Mouse (Mus musculus): ENCODE results near the gene Sfmbt1.

Gene Sfmbt1

DNA sequence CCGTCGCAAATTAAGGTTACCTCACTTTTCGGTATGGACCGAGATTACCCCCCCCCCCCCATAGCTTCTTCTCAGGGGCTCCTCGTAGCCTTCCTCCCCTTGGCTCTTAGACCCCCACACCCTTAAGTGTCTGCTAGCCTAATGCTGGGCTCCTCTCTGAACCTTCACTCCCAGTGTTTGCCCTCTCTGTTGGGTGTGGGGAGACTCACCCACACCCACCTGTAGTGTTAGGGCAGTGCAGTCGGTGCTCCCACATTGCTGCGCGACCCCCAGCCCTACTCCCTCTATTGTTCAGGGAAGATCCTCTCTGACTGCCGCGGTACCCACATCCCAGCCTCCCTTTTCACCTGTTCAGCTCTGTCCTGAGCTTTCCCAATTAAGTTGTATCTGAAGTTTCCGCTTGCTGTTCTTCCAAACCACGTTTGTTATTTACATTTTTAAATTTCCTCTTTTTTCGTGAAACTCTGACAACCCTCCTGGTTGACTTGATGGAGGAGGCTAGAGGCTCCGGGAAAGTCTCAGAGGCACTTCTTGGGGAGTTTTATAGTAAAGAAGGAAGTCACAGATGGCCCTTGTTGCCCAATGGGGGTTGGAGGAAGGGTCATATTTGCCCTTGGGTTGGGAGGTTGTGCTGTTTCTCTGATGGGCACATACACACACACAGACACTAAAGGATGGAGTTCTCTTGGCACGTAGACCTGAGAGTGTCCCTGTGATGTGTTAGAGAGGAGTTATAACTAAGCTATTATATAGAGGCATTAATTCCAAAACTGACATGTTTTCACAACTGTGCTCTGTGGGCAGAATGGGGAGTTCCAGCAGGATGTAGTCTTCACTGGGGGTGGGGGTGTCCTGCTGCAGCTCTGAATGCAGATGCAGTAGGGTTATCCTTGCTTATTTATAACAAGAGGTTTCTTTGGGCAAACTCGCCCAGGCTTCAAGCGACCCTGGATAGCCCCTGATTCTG, 111.8 kb downstream of the Sfmbt1 start:
- peak in 1 of 2 experiments; percentile 30 for DNase-seq (ENCODE audit: low spot score in 2 of 2)

DNA sequence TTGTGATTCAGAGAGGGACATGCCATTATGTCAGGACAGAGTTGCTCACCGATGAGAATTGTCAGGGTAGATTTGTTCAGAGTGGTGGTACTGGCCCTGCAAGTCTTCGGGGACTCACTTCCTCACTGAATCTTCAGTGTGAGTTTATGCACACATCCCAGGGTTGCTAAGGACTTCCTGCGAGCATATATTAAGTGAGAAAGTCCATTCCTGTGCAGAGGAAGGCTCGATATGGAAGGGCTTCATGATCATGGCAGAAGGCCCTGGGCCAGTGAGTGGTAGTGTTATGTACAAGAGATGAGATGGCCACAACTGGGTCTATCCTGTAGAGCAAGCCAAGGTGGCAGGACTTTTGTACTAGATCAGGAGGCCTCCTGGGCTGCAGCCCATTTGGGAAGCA, 112.8 kb downstream of the Sfmbt1 start:
- DNase-seq (ENCODE audit: low spot score in 2 of 2): peak in 1 of 2 experiments; percentile 16

DNA sequence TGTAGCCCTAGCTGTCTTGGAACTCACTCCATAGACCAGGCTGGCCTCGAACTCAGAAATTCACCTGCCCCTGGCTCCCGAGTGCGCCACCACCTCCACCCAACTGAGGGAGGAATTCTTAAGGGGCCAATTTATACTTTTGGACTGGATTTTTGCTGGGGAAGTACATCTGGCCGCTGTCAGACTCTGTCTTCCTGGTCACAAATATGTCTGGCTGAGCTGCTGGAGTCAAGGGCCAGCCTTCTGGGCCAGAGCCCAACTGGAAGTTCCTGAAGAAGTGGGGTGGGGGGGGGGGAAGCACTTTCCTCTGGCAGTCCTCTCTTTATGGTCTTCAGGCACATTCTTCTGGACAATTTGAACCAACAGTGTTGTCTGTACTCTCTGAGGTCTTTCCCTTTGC, 113.4 kb downstream of the Sfmbt1 start:
- DNase-seq (ENCODE audit: low spot score in 2 of 2): peak in 1 of 2 experiments; percentile 23

DNA sequence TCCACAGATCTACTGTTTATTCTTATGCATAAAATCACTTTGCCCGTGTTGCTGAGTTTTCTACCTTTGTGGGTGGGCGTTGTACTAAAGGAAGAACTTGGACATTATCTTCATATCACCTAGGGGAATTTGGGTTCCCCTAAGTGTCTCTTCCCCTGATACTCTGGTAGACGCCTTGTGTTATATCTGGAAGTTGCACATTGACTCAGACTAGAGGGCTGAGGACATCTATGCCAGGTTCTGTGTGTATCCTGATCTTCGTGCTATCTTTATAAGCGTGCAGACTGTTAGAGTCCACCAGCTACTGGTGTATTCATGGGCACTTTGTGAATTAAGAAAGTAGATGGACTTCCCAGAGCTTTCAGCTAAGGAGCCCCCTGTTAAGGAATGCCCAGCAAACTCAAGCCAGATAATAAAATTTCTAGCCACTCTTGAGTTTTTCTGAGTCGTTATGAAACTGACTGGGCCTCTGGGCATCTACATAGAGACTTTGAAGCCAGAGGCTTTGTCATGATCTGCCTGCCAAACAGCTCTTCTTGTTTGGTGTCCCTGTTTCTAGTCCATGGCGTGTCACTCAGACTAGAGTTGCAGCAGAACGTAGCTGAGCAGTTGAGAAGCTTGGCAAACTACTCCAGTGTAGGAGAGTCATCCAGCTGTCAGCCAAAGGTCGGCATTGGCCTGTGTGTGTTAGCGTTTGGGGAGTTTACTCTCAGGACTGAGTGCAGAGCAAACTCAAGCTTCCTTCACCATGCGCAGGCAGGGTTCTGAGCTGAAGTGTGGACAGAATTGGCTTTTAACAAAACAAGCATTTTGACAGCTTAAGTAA, 114.2 kb downstream of the Sfmbt1 start:
- DNase-seq (ENCODE audit: low spot score in 2 of 2): no peak

DNA sequence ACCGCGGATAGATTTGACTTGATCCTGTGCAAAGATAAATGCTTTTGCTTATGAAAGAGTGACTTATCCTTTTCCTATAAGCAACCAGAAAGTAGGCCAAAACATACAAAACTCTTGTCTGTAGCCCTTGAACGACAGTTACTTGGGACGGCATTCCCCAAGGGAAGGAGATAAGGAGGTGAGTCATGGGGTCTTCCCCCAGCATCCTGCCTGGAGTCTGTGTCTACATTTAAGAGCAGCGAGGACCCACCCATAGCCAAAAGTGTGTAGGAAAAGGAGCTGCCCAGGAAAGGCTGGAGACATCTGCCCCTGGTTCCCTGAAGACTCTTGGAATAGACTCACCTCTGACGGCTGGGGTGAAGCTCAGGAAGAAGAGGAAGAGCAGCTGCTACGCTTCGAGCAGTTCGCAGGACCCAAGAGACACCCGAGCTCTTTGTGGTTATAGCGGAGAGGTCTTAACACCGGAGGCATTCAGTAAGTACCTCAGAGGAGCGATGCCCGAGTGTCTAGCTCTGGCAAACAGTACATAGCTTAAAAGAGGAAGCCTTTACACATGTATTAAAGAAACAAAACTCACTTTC, 122.9 kb downstream of the Sfmbt1 start:
- no peak for DNase-seq (ENCODE audit: low spot score in 2 of 2)

DNA sequence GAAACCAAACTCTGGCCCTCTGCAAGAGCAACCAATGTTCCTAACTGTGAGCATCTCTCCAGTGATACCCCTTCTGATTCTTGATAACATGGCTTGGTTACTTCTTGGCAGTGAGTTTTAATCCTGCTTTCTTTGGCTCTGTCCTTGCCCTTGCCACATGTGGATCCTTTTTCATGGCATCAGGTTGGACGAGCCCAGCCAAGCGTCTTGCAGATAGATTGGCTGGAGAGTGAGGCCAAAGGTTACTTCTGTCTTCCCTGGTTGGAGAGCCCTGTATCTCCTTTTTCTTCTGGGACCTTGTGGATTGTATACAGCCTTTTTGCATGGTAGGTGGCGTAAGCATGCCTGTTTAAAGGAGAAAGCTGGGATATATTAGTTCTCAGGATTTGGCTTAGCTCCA, 129.1 kb downstream of the Sfmbt1 start:
- no peak for DNase-seq (ENCODE audit: low spot score in 2 of 2)

DNA sequence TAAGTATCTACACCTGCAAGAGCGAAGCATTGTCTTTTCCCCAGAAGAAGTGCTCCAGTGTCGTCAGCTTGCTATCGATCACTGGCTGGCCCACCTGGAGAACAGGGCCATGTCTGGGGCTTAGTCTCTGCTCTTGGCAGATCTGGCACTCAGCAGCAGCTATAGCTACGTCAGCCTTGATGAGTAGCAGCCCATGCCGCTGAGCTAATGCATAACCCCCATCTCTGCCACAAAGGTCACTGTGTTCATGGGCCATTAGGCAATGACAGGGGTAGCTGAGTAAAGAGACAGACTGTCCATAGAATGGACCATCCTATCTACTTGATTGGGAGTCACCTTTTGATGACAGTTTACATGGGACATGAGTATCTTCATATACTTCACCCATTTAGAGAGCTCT, 135.9 kb downstream of the Sfmbt1 start:
- no peak for DNase-seq (ENCODE audit: low spot score in 2 of 2)

DNA sequence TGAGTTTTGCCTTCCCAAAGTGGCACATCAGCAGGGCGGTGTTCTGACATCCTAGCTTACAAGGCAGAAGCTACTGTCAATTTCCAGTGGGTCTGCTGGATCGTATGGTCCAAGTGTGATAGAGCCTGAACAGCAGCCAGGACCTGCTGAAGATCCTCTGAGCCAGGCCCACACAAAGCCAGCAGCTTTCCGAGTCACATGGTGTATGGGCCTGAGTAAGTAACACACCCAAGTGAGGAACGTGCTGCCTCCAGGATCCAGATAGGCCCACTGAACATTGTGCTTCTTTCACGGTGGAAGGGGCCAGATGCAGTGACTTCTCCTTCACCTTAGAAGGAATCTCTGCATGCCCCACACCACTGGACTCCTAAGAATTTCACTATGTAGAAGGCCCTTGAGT, 137.7 kb downstream of the Sfmbt1 start:
- DNase-seq (ENCODE audit: low spot score in 2 of 2): no peak

DNA sequence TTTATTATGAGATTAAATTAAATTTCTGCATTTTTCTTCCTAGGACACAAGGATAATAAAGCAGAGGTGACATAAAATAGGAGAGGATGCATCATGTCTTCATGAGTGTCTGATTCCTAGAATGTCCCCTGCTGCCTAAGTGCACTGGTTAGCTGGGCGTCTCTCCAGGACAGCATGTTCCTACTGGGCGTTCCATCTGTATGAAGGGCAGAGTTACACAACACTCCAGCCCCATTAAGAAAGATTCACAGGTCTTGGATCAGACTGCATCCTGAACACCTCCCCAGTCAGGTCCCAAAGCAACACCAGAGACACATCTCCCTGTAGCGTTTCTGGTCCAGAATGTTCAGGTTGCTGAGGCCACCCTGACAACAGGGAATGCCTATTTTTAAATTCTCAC, 140.7 kb downstream of the Sfmbt1 start:
- no peak for DNase-seq (ENCODE audit: low spot score in 2 of 2)

DNA sequence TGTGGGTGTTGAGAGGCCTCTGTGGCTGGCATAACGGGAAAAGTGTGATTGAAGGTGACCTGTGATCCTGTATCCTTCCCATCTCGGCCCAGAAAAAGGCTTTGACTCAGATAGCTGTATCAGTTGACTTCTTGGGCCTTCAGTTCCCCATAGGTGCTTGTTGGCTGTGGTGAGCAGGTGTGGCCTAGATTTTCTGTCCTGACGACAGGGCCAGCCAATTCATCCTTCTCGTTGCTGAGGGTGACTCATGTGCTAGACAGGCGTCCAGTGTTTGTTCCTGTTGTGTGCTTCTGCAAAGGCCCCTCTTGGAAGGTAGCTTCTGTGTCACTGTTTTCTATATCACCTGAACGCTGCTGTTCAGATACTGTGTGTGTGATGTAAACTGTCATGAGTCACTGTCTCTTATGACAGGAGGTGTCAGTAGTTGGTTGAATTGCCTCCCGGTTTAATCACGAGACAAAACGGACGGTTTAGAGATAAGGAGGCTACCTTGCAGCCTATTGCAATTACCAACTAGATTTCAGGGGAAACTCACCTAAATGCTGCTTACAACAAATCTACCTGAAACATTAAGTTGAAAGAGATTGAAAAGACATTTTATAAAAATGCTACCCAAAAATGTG, 142.3 kb downstream of the Sfmbt1 start:
- DNase-seq (ENCODE audit: low spot score in 2 of 2): no peak

DNA sequence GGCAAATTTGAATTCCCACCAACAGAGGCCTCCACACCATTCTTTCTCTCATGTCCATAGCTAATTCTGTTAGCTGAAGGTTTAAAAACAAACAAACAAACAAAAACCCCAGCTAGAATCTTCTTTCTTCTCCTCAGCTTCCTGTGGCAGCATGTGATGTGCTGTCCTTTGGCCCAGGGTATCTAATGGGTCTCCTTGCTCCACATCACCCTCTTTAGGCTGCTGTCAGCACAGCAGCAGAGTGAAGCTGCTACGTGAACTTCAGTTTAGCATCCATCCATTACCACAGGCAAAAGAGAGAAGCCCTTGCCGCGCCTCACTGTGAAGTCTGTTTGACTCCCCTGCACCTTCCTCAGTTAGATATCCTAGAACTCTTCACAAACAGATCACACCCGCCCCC, 143.3 kb downstream of the Sfmbt1 start:
- no peak for DNase-seq (ENCODE audit: low spot score in 2 of 2)

DNA sequence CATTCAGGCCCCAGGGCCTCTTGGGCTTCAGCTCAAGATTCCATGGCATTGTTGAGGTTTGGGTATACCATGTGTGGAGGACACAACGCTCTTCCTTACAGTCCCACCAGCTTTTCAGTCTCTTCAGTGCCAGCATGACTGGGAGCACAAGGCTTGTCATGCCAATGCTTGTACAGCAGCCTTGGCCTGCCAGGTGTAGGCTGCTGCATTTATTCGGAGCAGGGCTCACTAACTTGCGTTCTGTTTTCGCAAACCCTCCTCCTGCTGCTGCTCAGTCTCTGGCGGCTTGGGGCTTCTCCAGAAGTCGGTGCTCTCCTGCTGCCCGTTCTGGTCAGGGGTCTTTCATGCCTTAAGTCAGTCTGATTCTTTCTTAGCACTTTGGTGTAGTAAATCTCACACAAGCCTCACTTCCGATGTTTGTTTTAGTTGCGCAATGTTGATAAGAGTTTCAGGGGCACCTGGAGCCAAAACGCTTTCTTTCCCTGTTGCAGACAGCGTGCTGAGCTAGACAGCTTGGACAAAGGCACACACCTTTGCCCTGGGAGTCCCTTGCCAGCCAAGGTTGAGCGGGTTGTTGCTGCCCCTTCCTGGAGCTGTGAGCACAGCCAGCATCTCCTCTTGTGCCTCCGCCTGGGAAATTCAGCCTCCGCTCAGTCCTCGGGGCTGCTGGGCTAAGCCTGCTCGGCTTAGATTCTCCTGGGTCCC, 146.9 kb downstream of the Sfmbt1 start:
- no peak for DNase-seq (ENCODE audit: low spot score in 2 of 2)

DNA sequence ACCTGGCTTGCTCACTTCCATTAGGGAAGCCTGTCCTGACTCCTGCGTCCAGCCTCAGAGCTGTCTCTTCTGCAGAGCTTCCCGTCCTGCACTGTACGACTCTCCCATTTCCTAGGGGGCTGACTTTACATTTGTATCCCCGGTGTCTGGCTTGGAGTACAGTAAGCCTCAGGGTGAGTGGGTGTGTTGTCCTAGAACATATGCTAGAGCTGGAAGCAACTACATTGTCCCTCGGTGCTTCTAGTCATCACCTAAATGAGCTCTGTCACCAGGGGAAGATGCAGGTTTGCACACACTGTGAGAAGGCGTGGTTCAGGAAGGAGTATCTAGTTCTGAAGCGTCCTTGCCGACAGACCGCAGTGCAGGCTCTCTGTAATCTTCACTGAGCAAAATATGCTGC, 147.7 kb downstream of the Sfmbt1 start:
- no peak for DNase-seq (ENCODE audit: low spot score in 2 of 2)

DNA sequence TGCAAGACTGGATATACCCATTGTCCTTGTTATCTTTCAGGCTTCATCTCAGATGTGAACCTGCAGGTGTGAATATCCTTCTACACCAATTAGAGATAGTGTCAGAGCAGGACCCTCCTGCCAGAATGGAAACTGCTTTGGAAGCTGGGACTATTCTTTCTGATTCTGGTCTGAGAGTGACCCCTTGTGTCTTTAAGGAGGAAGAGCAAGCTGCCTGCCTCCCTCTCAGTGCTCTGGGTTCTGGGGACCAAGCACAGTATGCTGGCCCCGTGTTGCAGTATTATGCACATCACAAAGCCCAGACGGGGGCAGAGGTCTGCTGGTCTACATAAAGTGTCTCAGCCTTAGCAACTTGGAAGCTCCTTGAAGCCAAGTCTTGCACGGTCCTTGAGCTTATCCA, 150.7 kb downstream of the Sfmbt1 start:
- no peak for DNase-seq (ENCODE audit: low spot score in 2 of 2)

DNA sequence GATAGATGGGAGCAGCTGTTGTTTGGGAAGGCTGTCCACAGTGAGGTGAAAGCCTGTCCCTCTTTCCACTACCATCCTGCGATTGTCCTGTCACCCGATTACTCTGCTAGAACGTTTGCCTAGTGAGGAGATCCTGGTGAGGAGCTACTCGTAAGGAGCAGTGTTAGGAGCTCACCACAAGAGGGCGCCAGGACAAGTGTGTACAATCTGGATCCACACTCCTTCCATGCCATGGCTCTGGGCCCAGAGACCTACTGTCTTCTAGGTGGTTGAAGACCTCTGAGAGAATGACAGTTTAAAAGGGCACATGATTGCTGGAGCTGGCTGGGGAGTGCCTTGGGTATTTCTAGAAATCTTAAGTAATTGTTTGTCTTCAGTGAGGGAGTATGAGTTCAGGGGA, 152.4 kb downstream of the Sfmbt1 start:
- DNase-seq (ENCODE audit: low spot score in 2 of 2): peak; percentile 80 to 87

DNA sequence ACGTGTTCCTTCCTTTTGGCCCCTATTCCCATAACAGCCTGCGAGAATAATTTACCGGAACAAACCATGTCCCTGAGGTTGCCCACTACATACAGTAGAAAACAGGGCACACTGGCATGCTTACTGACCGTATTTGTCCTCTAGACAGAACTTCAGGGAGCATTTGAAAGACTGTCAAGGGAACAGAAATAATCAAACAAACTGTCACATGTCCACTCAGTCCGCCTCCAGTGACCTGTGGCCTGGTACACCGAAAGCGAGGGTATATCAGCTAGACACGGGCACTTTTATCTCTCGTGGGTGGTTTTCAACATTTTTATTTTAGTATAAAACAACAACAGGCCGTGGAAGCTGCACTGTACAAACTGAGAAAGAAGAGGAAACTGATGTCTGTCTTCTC, 154.2 kb downstream of the Sfmbt1 start:
- no peak for DNase-seq (ENCODE audit: low spot score in 2 of 2)

DNA sequence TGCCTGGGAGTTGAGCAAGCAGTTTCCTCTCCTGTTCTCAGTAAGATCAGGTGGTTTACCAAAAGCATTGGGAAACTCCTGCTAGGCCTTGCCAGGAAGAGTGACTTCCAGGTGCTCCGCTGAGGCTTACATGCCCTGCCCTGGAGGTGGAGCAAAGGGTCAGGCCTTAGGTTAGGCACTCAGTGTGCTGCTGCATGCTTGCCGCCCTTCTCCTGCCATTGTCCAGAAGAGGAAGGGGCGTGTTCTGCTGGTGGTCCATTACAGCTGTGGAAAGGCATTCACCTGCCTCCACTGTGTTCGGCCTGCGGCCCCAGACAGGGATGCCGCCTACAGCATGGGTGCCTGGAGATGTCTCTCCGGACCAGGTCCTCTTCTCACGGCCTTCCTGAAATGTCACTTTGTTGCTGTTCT, 154.7 kb downstream of the Sfmbt1 start:
- DNase-seq (ENCODE audit: low spot score in 2 of 2): no peak

DNA sequence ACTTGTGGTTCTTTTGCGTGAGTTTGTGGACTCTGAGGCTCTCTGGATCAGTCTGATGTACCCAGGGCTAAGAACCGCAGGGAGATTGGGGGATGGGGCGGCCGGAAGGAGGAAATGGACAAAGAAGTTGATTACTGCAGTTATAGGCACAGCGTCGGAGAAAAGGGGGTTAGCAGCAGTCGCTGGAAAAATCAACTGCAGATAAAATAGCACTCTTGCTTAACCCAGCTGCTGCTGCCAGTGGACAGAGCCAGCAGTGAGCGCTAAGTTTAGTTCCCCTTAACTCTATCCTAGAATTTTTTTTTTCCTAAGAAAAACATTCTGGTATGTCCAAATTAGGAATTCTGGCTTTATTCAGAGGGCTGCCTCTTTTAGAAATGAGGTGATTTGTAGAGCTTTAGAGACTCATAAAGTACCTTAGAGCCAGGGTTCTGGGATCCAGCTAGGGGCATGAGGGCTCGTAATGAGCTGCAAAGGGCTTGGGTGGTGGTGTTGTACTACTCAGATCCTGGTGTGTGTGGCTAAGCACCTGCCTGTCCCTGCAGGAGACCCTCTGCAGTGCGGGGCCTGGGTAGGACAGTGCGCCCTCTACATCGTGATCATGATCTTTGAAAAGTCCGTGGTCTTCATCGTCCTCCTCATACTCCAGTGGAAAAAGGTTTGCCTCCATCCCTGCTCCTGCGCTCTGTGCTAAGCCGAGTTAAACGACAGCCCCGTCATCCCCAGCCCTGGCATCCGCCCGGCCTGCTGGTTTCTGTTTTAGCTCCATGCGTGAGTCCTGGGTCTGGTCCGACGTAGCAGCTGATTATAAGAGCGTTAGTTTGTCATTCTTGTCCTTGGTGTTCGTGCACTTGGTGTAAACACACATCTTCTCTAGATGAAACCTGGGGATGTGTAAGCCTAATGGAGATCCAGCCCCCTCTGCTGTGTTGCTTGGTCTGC, 155.8 kb downstream of the Sfmbt1 start:
- DNase-seq (ENCODE audit: low spot score in 2 of 2): peak in 1 of 2 experiments; percentile 53

Measured in right cerebral cortex, postnatal 10 days (tissue).